Mouse (Mus musculus) liver, embryonic 15.5 days (tissue): Measurements from ENCODE around the gene Gm10354. TPM values are rescaled to one million over a fixed set of nuclear protein-coding genes. Genes with fewer than 3 reads are reported as not detected.
A peak's percentile ranks its signal among the peaks of the same experiment; 100 is the strongest.
"Not testable (repeated sequence)": the region's sequence is repeated elsewhere in the genome, so short reads cannot be mapped to it uniquely, and the experiment has no call there.

ENCODE experiments used
- ATAC-seq: fragments of 200-750 bp; cut with Nextera tagmentation; 2 replicates; pipeline ENCODE4 v1.8.0; 2017; ENCODE audit warnings: moderate number of reproducible peaks, mild to moderate bottlenecking, moderate library complexity; ENCODE audit not compliant: insufficient read depth
- H3K27ac ChIP-seq: fragments of 300-500 bp; sonication (generic); replicated peaks from 2 replicates; pipeline ENCODE4 v1.5.1; 2015; ENCODE audit warnings: mild to moderate bottlenecking, inconsistent platforms
- H3K27me3 ChIP-seq: fragments of 300-500 bp; sonication (generic); 2 replicates; pipeline ENCODE4 v1.6.1; 2015; ENCODE audit warnings: mild to moderate bottlenecking, inconsistent platforms
- H3K36me3 ChIP-seq: fragments of 300-500 bp; sonication (generic); replicated peaks from 2 replicates; pipeline ENCODE4 v1.6.1; 2015; ENCODE audit warnings: moderate library complexity, mild to moderate bottlenecking, inconsistent platforms
- H3K4me1 ChIP-seq: fragments of 300-500 bp; sonication (generic); replicated peaks from 2 replicates; pipeline ENCODE4 v1.6.1; 2015; ENCODE audit warnings: inconsistent platforms
- H3K4me2 ChIP-seq: fragments of 300-500 bp; sonication (generic); 2 replicates; pipeline ENCODE4 v1.6.1; 2015; ENCODE audit warnings: moderate library complexity, mild to moderate bottlenecking, inconsistent platforms
- H3K4me3 ChIP-seq: fragments of 300-500 bp; sonication (generic); replicated peaks from 2 replicates; pipeline ENCODE4 v1.5.1; 2015; ENCODE audit warnings: mild to moderate bottlenecking, inconsistent platforms
- H3K9ac ChIP-seq: fragments of 300-500 bp; sonication (generic); 2 replicates; pipeline ENCODE4 v1.6.1; 2015; ENCODE audit warnings: moderate library complexity, mild to moderate bottlenecking, inconsistent platforms
- H3K9me3 ChIP-seq: fragments of 300-500 bp; sonication (generic); replicated peaks from 2 replicates; pipeline ENCODE4 v1.6.1; 2016; ENCODE audit warnings: inconsistent platforms
- WGBS: fragments of 180-500 bp; shearing (Covaris S2); methylation state at CpG from one replicate; pipeline ENCODE4 v1.1.7; 2015; ENCODE audit warnings: mixed read lengths; ENCODE audit not compliant: insufficient replicate concordance; 5-methylcytosine and 5-hydroxymethylcytosine counted together
- polyA plus RNA-seq: library from polyadenylated mRNA; unstranded; fragments of >200 nt; fragmentation: Nextera tagmentation; extraction: Ambion mirVana; gene quantifications from 2 replicates; pipeline ENCODE4 v1.2.1, GENCODE M21; 2015

Gene Gm10354
- not detected in 2 replicates for polyA plus RNA-seq

- not testable (repeated sequence) for H3K27ac ChIP-seq, H3K4me1 ChIP-seq, H3K27me3 ChIP-seq, ATAC-seq, H3K4me2 ChIP-seq, H3K4me3 ChIP-seq, H3K36me3 ChIP-seq, H3K9ac ChIP-seq, H3K9me3 ChIP-seq
- WGBS = 15% methylated on average over 1 of the region's 1 CpGs
Observed at GRCm38 (mm10) chr5:14978835-14979234, at the start of gene Gm10354. Gene Gm10354 (minus strand): TSS chr5:14978935.

GRCm38 (mm10) chr5:15024316-15024715, 45.6 kb upstream of the Gm10354 start:
- not testable (repeated sequence) for H3K27ac ChIP-seq, H3K4me1 ChIP-seq, H3K4me3 ChIP-seq, H3K4me2 ChIP-seq, H3K9ac ChIP-seq, ATAC-seq, H3K9me3 ChIP-seq, H3K36me3 ChIP-seq, H3K27me3 ChIP-seq
- 62% methylated on average over 1 of the region's 1 CpGs for WGBS

GRCm38 (mm10) chr5:15020067-15020466, 41.3 kb upstream of the Gm10354 start:
- not testable (repeated sequence) for H3K27me3 ChIP-seq, H3K27ac ChIP-seq, H3K4me3 ChIP-seq, ATAC-seq, H3K4me2 ChIP-seq, H3K9ac ChIP-seq, H3K36me3 ChIP-seq, H3K9me3 ChIP-seq, H3K4me1 ChIP-seq
- WGBS = 48% methylated on average over 2 of the region's 2 CpGs

- not testable (repeated sequence) for H3K9me3 ChIP-seq, H3K4me1 ChIP-seq, H3K9ac ChIP-seq, H3K27me3 ChIP-seq, H3K4me3 ChIP-seq, H3K27ac ChIP-seq, H3K36me3 ChIP-seq, H3K4me2 ChIP-seq, ATAC-seq
- 66% methylated on average over 11 of the region's 11 CpGs for WGBS
Observed at GRCm38 (mm10) chr5:15010639-15011582, 32.2 kb upstream of the Gm10354 start.

- not testable (repeated sequence) for H3K4me3 ChIP-seq, H3K27me3 ChIP-seq, H3K9me3 ChIP-seq, H3K36me3 ChIP-seq, H3K4me2 ChIP-seq, H3K9ac ChIP-seq, H3K4me1 ChIP-seq, H3K27ac ChIP-seq
- 0 out of 2 replicates have a peak, but pooled peaks have one; percentile 30 for ATAC-seq
- WGBS = 43% methylated on average over 3 of the region's 3 CpGs
Observed at GRCm38 (mm10) chr5:15006907-15007306, 28.2 kb upstream of the Gm10354 start.

- not testable (repeated sequence) for H3K27me3 ChIP-seq, H3K27ac ChIP-seq, H3K36me3 ChIP-seq, H3K4me1 ChIP-seq, H3K9ac ChIP-seq, H3K9me3 ChIP-seq, ATAC-seq, H3K4me3 ChIP-seq, H3K4me2 ChIP-seq
- 53% methylated on average over 3 of the region's 3 CpGs for WGBS
Observed at GRCm38 (mm10) chr5:15006288-15006687, 27.6 kb upstream of the Gm10354 start.

- H3K9ac ChIP-seq, H3K36me3 ChIP-seq, ATAC-seq, H3K4me1 ChIP-seq, H3K27ac ChIP-seq, H3K27me3 ChIP-seq, H3K4me2 ChIP-seq, H3K9me3 ChIP-seq, H3K4me3 ChIP-seq: not testable (repeated sequence)
- WGBS = 57% methylated on average over 4 of the region's 4 CpGs
Observed at GRCm38 (mm10) chr5:15005584-15005983, 26.8 kb upstream of the Gm10354 start.

- not testable (repeated sequence) for H3K9ac ChIP-seq, H3K27me3 ChIP-seq, H3K36me3 ChIP-seq, H3K4me1 ChIP-seq, H3K4me3 ChIP-seq, H3K27ac ChIP-seq, H3K9me3 ChIP-seq, H3K4me2 ChIP-seq
- peak; percentile 62 for ATAC-seq
- 55% methylated on average over 5 of the region's 5 CpGs for WGBS
Observed at GRCm38 (mm10) chr5:15004569-15005562, 26.1 kb upstream of the Gm10354 start.

GRCm38 (mm10) chr5:14998077-14998476, 19.3 kb upstream of the Gm10354 start:
- not testable (repeated sequence) for H3K4me1 ChIP-seq, H3K4me3 ChIP-seq, H3K36me3 ChIP-seq, H3K27me3 ChIP-seq, H3K9ac ChIP-seq, H3K27ac ChIP-seq, H3K4me2 ChIP-seq, ATAC-seq, H3K9me3 ChIP-seq
- WGBS = 63% methylated on average over 9 of the region's 9 CpGs

GRCm38 (mm10) chr5:14997556-14997955, 18.8 kb upstream of the Gm10354 start:
- not testable (repeated sequence) for H3K4me3 ChIP-seq, H3K9ac ChIP-seq
- WGBS = 65% methylated on average over 4 of the region's 4 CpGs

GRCm38 (mm10) chr5:14996670-14997249, 18.0 kb upstream of the Gm10354 start:
- not testable (repeated sequence) for H3K4me2 ChIP-seq, ATAC-seq, H3K4me1 ChIP-seq, H3K9ac ChIP-seq, H3K9me3 ChIP-seq, H3K4me3 ChIP-seq, H3K27me3 ChIP-seq, H3K36me3 ChIP-seq, H3K27ac ChIP-seq
- 47% methylated on average over 7 of the region's 7 CpGs for whole genome bisulfite sequencing

More at GRCm38 (mm10) chr5:14997556-14997955, 18.8 kb upstream of the Gm10354 start:
- H3K4me2 ChIP-seq, H3K9me3 ChIP-seq, H3K27me3 ChIP-seq, H3K36me3 ChIP-seq, ATAC-seq, H3K4me1 ChIP-seq, H3K27ac ChIP-seq: not testable (repeated sequence)
